Mouse (Mus musculus) spleen, adult 18-20 months (tissue): ENCODE results near the gene Gm12166.

ENCODE experiments used
- DNase-seq, 2 experiments: peaks; one replicate each; pipeline ENCODE4 v3.0.0; 2022; ENCODE audit warnings: mixed read lengths in 2 of 2

Gm12166 gene

GRCm38 (mm10) chr11:46073061-46073849 lies 21.1 kb upstream of the Gm12166 start:
- DNase-seq = no peak

DNA sequence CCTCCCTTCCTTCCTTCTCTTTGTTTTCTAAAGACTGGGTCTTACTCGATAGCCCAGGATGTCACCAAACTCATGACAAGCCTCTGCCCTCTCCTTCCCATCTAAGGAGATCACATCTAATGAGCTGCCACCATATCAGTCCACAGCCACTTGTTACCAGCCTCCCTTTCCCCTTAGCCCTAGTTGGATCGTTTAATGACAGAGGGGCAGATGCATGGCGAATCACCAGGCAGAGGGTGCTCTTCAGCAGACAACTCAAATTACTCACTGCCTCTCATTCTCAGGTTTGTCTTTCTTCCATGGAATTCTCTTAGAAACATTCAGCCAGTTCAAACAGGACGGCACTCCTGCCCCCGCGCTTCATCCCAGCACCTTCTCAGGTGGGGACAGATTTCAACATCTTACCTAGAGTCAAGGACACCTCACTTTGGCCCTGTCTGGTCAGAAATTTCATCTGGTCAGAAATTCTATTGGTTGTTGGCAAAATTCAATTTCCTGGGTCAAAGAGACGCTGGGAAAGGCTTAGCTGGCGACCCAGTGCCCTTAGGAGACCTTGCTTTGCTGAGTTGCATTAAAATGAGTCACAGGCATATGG lies 20.4 kb upstream of the Gm12166 start:
- DNase-seq = no peak

DNA sequence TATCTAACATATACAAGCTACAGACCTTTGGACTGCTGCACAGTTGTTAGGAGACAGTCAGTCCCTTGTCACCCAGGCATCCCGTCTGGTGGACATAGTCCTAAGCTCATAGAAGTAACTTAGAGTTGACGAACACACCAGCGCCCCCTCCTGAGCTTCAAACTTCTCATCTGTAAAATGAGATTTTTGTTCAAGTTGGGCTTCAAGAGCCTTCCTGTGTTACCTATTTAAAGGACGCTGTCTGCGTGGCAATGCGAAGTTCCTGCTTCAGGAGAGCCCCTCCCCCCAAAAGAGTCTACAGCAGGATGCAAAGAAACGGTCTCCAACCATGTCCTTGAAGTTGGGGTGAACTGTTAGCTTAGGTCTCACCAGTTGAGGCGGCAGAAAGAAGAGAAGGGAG lies 18.7 kb upstream of the Gm12166 start:
- DNase-seq = no peak

DNA sequence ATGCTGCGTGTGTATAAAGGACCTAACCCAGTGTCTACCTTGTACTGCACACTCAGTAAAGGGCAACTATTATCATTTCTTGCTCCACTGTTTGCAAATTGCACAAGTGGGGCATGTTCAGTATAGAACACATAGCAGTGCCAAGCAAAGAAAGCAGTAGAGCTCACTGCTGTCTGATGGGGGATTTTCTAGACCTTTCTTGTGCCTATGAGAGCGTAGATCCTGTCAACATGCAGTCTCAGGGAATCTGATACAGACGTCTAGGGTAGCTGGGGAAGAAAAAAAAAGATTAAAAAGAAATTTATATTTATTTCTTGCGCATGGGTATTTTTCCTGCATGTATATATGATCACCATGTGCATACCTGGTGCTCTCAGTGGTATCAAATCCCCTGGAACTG lies 18.0 kb upstream of the Gm12166 start:
- DNase-seq = no peak

DNA sequence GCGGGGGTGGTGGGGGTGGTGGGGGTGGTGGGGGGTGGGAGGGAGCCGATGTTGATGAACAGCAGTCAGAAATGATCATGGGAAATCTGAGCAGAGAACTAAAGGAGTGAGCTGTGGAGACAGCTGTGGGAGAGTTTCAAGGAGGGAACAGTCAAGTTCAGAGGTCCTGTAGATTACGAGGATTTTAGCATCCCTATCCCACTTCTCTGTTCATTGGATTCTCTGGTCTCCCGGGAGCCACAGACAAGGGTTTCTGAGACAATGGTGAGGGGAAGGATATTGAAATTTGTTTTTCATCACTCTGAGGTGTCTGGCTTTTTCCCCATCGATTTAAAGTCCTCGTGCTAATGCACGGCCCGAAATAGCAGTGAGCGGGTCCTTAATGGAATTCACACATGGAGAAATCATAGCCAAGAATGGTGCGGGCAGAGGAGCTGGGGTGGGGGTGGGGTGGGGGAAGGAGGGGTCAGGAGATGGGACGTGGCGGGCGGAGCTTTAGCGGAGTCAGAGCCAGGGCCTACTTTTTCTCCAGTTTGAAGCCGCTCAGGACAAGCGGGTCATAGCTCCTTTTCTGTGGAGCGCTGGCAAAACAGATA lies 17.4 kb upstream of the Gm12166 start:
- DNase-seq = no peak

- no peak for DNase-seq
Observed at GRCm38 (mm10) chr11:46068756-46069407, 16.8 kb upstream of the Gm12166 start.

DNA sequence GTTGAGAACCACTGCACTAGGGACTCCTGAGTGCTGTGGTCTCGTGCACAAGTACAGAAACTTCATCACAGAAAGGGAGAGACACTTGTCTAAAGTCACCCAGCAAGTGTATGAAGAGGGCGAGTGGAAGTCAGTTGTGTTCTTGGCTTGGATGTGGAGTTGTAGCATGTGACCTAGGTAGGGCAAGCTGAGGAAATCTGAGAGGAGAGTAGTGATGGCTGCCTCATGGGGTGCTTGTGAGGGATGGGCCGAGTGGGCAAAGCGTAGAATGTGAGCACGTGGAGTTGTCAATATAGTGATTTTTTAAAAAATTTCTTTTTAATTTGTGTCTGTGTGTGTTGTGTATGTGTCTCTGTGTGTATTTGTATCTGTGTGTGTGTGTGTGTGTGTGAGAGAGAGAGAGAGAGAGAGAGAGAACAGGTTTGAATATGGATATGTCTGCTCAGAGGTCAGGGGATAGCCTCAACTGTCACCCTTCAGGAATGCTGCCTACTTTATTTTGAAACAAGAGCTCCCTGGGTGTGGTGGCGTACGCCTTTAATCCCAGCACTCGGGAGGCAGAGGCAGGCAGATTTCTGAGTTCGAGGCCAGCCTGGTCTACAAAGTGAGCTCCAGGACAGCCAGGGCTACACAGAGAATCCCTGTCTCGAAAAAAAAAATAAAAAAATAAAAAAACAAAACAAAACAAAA lies 15.4 kb upstream of the Gm12166 start:
- DNase-seq = no peak

GRCm38 (mm10) chr11:46065201-46066011 lies 13.3 kb upstream of the Gm12166 start:
- no peak for DNase-seq

DNA sequence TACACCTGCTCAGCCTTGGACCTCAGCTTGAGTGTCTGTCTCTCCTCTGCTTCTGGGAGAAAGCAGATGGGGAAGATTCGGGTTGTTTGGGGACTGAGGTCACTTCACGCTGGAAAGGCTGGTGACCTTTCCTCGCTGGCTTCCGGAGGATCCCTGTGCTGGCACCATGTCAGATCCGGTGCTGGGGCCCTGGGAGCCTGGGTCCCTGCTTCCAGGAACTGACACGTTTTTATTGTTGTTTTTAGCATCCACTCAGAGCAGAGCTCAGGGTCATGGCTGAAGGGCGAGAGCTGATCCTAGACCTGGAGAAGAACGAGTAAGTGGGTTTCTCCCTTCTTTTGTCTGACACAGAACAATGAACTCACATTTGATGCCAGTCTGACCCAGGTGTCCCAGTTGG lies 12.6 kb upstream of the Gm12166 start:
- no peak for DNase-seq

GRCm38 (mm10) chr11:46062993-46063731 lies 11.0 kb upstream of the Gm12166 start:
- peak in 1 of 2 experiments; percentile 16 for DNase-seq

DNA sequence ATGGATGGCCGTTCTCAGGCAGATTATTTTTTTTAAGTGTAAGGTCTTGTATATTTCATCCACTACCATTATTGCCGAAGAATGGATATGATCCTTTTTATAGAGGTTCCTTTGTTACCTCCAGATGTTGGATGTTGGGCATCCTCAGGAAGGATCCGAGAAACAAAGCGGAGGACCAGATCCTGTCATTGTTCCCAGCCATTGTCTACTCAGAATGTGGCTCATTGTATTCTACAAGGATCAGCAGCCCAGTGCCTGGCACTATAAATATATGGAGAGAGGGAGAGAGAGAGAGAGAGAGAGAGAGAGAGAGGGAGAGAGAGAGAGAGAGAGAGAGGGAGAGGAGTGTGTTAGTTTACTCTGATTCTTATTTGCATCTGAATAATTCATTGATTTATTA lies 10.4 kb upstream of the Gm12166 start:
- DNase-seq = no peak

DNA sequence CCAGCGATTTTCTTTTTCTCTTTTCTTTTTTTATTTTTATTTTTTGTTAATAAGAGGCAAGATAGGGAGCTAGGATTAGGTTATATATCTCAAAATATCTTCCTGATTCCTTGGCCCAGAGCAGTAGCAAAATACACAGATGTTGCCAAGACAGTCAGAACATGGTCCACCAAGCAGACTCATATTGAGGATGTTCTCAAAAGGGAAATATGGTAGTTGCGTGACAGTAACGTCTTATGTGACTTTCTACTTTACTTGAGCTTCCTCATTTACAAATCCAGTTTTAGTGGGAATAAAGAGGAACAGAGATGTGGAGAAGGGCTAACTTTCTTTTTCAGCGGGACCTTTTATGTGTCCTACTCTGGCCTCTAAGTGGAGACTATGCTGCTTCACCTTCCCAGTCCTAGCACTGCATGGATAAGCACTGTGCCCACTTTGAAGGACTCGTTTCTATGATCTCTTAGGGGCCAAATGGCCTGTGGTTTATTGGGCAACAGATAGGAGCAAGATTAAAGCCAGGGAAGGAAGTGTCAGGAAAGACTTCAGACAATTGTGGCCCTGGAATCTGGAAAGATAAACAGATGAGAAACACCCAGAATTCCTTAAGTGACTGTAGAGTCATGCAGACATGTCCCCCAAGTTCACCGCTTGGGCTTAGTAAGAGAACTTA lies 9.8 kb upstream of the Gm12166 start:
- DNase-seq = no peak

DNA sequence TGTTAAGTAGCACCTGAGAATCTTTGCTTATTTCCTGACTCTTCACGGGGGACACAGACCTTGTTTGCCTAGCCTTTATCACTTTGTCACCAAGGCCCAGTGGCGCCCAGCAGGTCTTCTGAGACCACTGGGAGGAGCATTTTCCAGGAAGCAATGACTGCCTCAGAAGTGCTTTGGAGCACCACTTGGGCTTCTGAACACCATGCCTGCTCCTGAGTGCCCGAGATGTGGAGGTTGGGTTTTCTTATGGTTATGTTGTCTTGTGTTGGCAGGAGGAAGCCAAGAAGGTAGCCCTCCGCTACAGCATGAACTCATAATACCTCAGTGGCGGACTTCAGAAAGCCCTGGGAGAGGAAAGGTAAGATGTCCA lies 8.5 kb upstream of the Gm12166 start:
- no peak for DNase-seq

DNA sequence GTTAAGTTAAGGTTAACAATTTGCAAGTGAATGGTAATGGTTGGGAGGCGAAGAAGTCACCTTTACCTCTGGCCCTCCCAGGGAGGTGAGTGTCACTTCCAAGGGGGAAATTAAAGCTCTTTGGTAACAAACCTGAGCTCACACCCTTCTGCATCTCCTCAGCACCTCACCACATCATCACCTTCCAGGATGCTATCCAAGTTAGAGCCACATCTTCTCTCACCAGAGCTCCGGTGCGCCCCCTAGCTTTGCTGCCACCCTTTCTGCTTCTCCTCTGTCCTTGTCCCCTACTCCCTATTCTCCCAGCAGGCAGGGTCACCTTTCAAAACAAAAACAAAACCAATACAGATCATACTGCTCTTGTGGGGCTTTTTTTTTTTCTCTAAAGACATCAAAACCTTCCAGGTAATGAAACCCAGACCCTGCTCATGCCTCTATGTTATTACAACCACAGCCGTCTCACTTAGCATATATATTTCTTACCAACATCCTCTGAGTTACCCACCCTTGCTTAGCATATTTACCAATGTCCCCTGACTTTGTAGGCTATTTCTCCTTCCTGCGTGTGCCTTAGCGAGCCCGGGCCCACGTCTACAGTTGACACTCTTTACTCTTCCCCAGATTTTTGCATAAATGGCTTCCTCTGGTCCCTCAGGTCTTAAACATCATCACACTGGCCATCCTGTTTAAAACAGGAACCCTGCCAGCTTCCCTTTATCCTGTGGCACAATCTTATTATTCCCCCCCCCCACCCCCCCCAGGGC lies 7.9 kb upstream of the Gm12166 start:
- DNase-seq = peak in 1 of 2 experiments; percentile 65

DNA sequence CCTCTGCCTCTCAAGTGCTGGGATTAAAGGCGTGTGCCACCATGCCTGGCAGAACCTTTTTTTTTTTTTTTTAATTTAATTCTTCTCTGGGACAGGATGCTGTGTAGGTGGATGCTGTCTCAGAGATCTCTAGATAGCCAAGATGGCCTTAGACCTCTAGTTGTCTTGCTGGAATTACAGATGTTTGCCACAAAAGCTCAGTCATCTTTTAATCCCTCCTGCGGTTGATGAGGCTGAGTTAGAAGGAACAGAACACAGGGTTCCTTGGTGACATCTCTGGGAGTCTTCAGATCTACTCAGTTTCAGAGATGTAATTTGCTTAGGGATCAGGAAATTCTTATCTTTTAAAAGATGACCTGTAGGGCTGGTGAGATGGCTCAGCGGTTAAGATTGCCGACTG lies 6.8 kb upstream of the Gm12166 start:
- no peak for DNase-seq

- no peak for DNase-seq
Observed at GRCm38 (mm10) chr11:46058011-46058410, 5.9 kb upstream of the Gm12166 start.

- peak in 1 of 2 experiments; percentile 15 for DNase-seq
Observed at GRCm38 (mm10) chr11:46056770-46057411, 4.8 kb upstream of the Gm12166 start.

- peak; percentile 68 to 75 for DNase-seq
Observed at GRCm38 (mm10) chr11:46055896-46056769, 4.0 kb upstream of the Gm12166 start, which contains the start of gene Adam19. Adam19 (plus strand) TSS chr11:46055992.
